Mouse (Mus musculus) embryo, embryonic 9.5 days (tissue): ENCODE results near the gene Ercc6l2.

Experiments
- DNase-seq: peaks from one replicate; pipeline ENCODE4 v3.0.0-alpha.2; 2017; ENCODE audit errors: extremely low spot score

Gene Ercc6l2

GRCm38 (mm10) chr13:63814746-63815681 lies at the start of gene Ercc6l2:
TSS of gene Ercc6l2 (plus strand) at chr13:63815240.
- peak; percentile 98 for DNase-seq

GRCm38 (mm10) chr13:63766065-63766464 lies 49.0 kb upstream of the Ercc6l2 start:
- peak; percentile 7 for DNase-seq

- no peak for DNase-seq
Measured at GRCm38 (mm10) chr13:63771009-63771408, 44.0 kb upstream of the Ercc6l2 start.

GRCm38 (mm10) chr13:63778925-63779324 lies 36.1 kb upstream of the Ercc6l2 start:
- DNase-seq = no peak

GRCm38 (mm10) chr13:63779376-63780291 lies 35.4 kb upstream of the Ercc6l2 start:
- DNase-seq = no peak

- no peak for DNase-seq
Measured at GRCm38 (mm10) chr13:63792234-63792831, 22.7 kb upstream of the Ercc6l2 start.

GRCm38 (mm10) chr13:63793345-63794308 lies 21.4 kb upstream of the Ercc6l2 start:
- DNase-seq = no peak

- no peak for DNase-seq
Measured at GRCm38 (mm10) chr13:63798677-63799076, 16.4 kb upstream of the Ercc6l2 start.

GRCm38 (mm10) chr13:63799940-63800339 lies 15.1 kb upstream of the Ercc6l2 start:
- DNase-seq = no peak

- no peak for DNase-seq
Measured at GRCm38 (mm10) chr13:63801289-63801688, 13.8 kb upstream of the Ercc6l2 start.

- DNase-seq = no peak
Measured at GRCm38 (mm10) chr13:63807233-63807632, 7.8 kb upstream of the Ercc6l2 start.

- no peak for DNase-seq
Measured at GRCm38 (mm10) chr13:63807979-63808378, 7.1 kb upstream of the Ercc6l2 start.

- no peak for DNase-seq
Measured at GRCm38 (mm10) chr13:63811477-63811876, 3.6 kb upstream of the Ercc6l2 start.

GRCm38 (mm10) chr13:63815931-63816330 lies 891 bp downstream of the Ercc6l2 start:
- no peak for DNase-seq

GRCm38 (mm10) chr13:63845758-63846157 lies 30.7 kb downstream of the Ercc6l2 start:
- no peak for DNase-seq

GRCm38 (mm10) chr13:63850308-63851011 lies 35.4 kb downstream of the Ercc6l2 start:
- no peak for DNase-seq

- no peak for DNase-seq
Measured at GRCm38 (mm10) chr13:63872585-63873282, 57.7 kb downstream of the Ercc6l2 start.

GRCm38 (mm10) chr13:63877138-63877537 lies 62.1 kb downstream of the Ercc6l2 start:
- DNase-seq = no peak

GRCm38 (mm10) chr13:63879105-63879863 lies 64.2 kb downstream of the Ercc6l2 start:
- no peak for DNase-seq
